Mouse (Mus musculus): ENCODE results near the gene Slc15a3. TPM values are rescaled to one million over a fixed set of nuclear protein-coding genes. Genes with fewer than 3 reads are reported as not detected.

The Slc15a3 gene
- total and polyA plus RNA-seq, 2 experiments from 2014 or later, result 0.59 to 2.7 TPM

GRCm38 (mm10) chr19:10805661-10806285, 33.8 kb upstream of the Slc15a3 start:
- no peak for DNase-seq (ENCODE audit: low spot score)
- ATAC-seq (ENCODE audit: insufficient read depth, low read depth), result no peak
- no peaks in the 10 kb centered on the region for H3K27me3 ChIP-seq (ENCODE audit: control insufficient read depth, insufficient read depth, low read length)
- H3K9ac ChIP-seq (replicated peaks; ENCODE audit: low read depth, low read length), result no peak overlapping the region
- H3K9me3 ChIP-seq (replicated peaks; ENCODE audit: control insufficient read depth, low read length), result no peaks in the 10 kb centered on the region
- H3K4me2 ChIP-seq (ENCODE audit: low read depth, low read length), result no peak overlapping the region
- TF ChIP-seq EP300 (IDR thresholded peaks at IDR 0.05; ENCODE audit: low read depth) (no peak), CTCF (IDR thresholded peaks at IDR 0.05; ENCODE audit: low read depth) (no peak)
- WGBS, result 80% methylated on average over 11 of the region's 11 CpGs
- H3K4me3 ChIP-seq (ENCODE audit: low read depth, low read length), result no peak overlapping the region
- no peak overlapping the region for H3K27ac ChIP-seq (ENCODE audit: low read depth)
- no peaks in the 10 kb centered on the region for H3K4me1 ChIP-seq (ENCODE audit: control insufficient read depth, insufficient read depth)
- no peaks in the 10 kb centered on the region for H3K36me3 ChIP-seq (replicated peaks; ENCODE audit: control insufficient read depth, insufficient read depth, low read length)

GRCm38 (mm10) chr19:10808524-10809233, 30.8 kb upstream of the Slc15a3 start:
- DNase-seq (ENCODE audit: low spot score), result no peak

GRCm38 (mm10) chr19:10809428-10810175, 29.9 kb upstream of the Slc15a3 start:
- DNase-seq (ENCODE audit: low spot score) (no peak), ATAC-seq (ENCODE audit: insufficient read depth, low read depth) (no peak)
- H3K36me3 ChIP-seq (replicated peaks; ENCODE audit: control insufficient read depth, insufficient read depth, low read length), result no peaks in the 10 kb centered on the region
- no peak for TF ChIP-seq EP300 (IDR thresholded peaks at IDR 0.05; ENCODE audit: low read depth)
- no peak for TF ChIP-seq CTCF (IDR thresholded peaks at IDR 0.05; ENCODE audit: low read depth)
- H3K27ac ChIP-seq (ENCODE audit: low read depth), result no peak overlapping the region
- no peaks in the 10 kb centered on the region for H3K27me3 ChIP-seq (ENCODE audit: control insufficient read depth, insufficient read depth, low read length)
- no peak overlapping the region for H3K4me3 ChIP-seq (ENCODE audit: low read depth, low read length)
- H3K4me2 ChIP-seq (ENCODE audit: low read depth, low read length), result no peak overlapping the region
- no peaks in the 10 kb centered on the region for H3K9me3 ChIP-seq (replicated peaks; ENCODE audit: control insufficient read depth, low read length)
- no peaks in the 10 kb centered on the region for H3K4me1 ChIP-seq (ENCODE audit: control insufficient read depth, insufficient read depth)
- no peak overlapping the region for H3K9ac ChIP-seq (replicated peaks; ENCODE audit: low read depth, low read length)
- WGBS, result 75% methylated on average over 11 of the region's 11 CpGs

More at GRCm38 (mm10) chr19:10808524-10809233, 30.8 kb upstream of the Slc15a3 start:
- H3K9ac ChIP-seq (replicated peaks; ENCODE audit: low read depth, low read length), result no peak overlapping the region
- WGBS, result 72% methylated on average over 12 of the region's 12 CpGs
- no peak for ATAC-seq (ENCODE audit: insufficient read depth, low read depth)
- no peak overlapping the region for H3K27ac ChIP-seq (ENCODE audit: low read depth)
- H3K36me3 ChIP-seq (replicated peaks; ENCODE audit: control insufficient read depth, insufficient read depth, low read length), result no peaks in the 10 kb centered on the region
- H3K4me1 ChIP-seq (ENCODE audit: control insufficient read depth, insufficient read depth), result no peaks in the 10 kb centered on the region
- H3K4me2 ChIP-seq (ENCODE audit: low read depth, low read length), result no peak overlapping the region
- TF ChIP-seq EP300 (IDR thresholded peaks at IDR 0.05; ENCODE audit: low read depth) (no peak), CTCF (IDR thresholded peaks at IDR 0.05; ENCODE audit: low read depth) (no peak)
- no peaks in the 10 kb centered on the region for H3K27me3 ChIP-seq (ENCODE audit: control insufficient read depth, insufficient read depth, low read length)
- H3K9me3 ChIP-seq (replicated peaks; ENCODE audit: control insufficient read depth, low read length), result no peaks in the 10 kb centered on the region
- H3K4me3 ChIP-seq (ENCODE audit: low read depth, low read length), result no peak overlapping the region

- H3K9me3 ChIP-seq (replicated peaks; ENCODE audit: control insufficient read depth, low read length), result no peaks in the 10 kb centered on the region
- no peak overlapping the region for H3K4me3 ChIP-seq (ENCODE audit: low read depth, low read length)
- no peak overlapping the region for H3K27ac ChIP-seq (ENCODE audit: low read depth)
- no peaks in the 10 kb centered on the region for H3K36me3 ChIP-seq (replicated peaks; ENCODE audit: control insufficient read depth, insufficient read depth, low read length)
- TF ChIP-seq EP300 (IDR thresholded peaks at IDR 0.05; ENCODE audit: low read depth) (no peak), CTCF (IDR thresholded peaks at IDR 0.05; ENCODE audit: low read depth) (no peak)
- 49% methylated on average over 4 of the region's 4 CpGs for WGBS
- H3K4me2 ChIP-seq (ENCODE audit: low read depth, low read length), result no peak overlapping the region
- H3K9ac ChIP-seq (replicated peaks; ENCODE audit: low read depth, low read length), result no peak overlapping the region
- H3K27me3 ChIP-seq (ENCODE audit: control insufficient read depth, insufficient read depth, low read length), result no peaks in the 10 kb centered on the region
- ATAC-seq (ENCODE audit: insufficient read depth, low read depth) (no peak), DNase-seq (ENCODE audit: low spot score) (no peak)
- no peaks in the 10 kb centered on the region for H3K4me1 ChIP-seq (ENCODE audit: control insufficient read depth, insufficient read depth)
Measured at GRCm38 (mm10) chr19:10810176-10810492, 29.4 kb upstream of the Slc15a3 start.

- ATAC-seq (ENCODE audit: insufficient read depth, low read depth), result no peak
- WGBS, result 77% methylated on average over 6 of the region's 6 CpGs
- Histone ChIP-seq H3K4me3 (ENCODE audit: low read depth, low read length) (no peak overlapping the region), H3K27ac (ENCODE audit: low read depth) (no peak overlapping the region), H3K9ac (replicated peaks; ENCODE audit: low read depth, low read length) (no peak overlapping the region), H3K9me3 (replicated peaks; ENCODE audit: control insufficient read depth, low read length) (no peaks in the 10 kb centered on the region), H3K4me2 (ENCODE audit: low read depth, low read length) (no peak overlapping the region), H3K36me3 (replicated peaks; ENCODE audit: control insufficient read depth, insufficient read depth, low read length) (no peaks in the 10 kb centered on the region), H3K27me3 (ENCODE audit: control insufficient read depth, insufficient read depth, low read length) (no peaks in the 10 kb centered on the region), H3K4me1 (ENCODE audit: control insufficient read depth, insufficient read depth) (no peaks in the 10 kb centered on the region)
- TF ChIP-seq CTCF (IDR thresholded peaks at IDR 0.05; ENCODE audit: low read depth), result no peak
- TF ChIP-seq EP300 (IDR thresholded peaks at IDR 0.05; ENCODE audit: low read depth), result no peak
- no peak for DNase-seq (ENCODE audit: low spot score)
Measured at GRCm38 (mm10) chr19:10811471-10811870, 28.1 kb upstream of the Slc15a3 start.
